Mouse (Mus musculus) lung, embryonic 14.5 days (tissue): ENCODE results near the gene Ptpn20. TPM values are rescaled to one million over a fixed set of nuclear protein-coding genes. Genes with fewer than 3 reads are reported as not detected.

Experiments used
- ATAC-seq: fragments of 200-750 bp; cut with Nextera tagmentation; 2 replicates; pipeline ENCODE4 v1.8.0; 2017; ENCODE audit warnings: mild to moderate bottlenecking, moderate TSS enrichment, moderate library complexity; ENCODE audit not compliant: insufficient read depth
- DNase-seq: peaks from one replicate; pipeline ENCODE4 v3.0.0-alpha.2; 2015
- H3K27ac ChIP-seq: fragments of 300-500 bp; sonication (generic); 2 replicates; pipeline ENCODE4 v1.5.1; 2014; ENCODE audit warnings: low read depth, mild to moderate bottlenecking, moderate library complexity
- H3K27me3 ChIP-seq: fragments of 300-500 bp; sonication (generic); 2 replicates; pipeline ENCODE4 v1.6.1; 2014; ENCODE audit warnings: low read length, control low read depth; ENCODE audit not compliant: insufficient read depth
- H3K36me3 ChIP-seq: fragments of 300-500 bp; sonication (generic); 2 replicates; pipeline ENCODE4 v1.6.1; 2014; ENCODE audit warnings: control low read depth; ENCODE audit not compliant: insufficient read depth
- H3K4me1 ChIP-seq: fragments of 300-500 bp; sonication (generic); 2 replicates; pipeline ENCODE4 v1.6.1; 2014; ENCODE audit warnings: antibody characterized with exemption, control low read depth; ENCODE audit not compliant: insufficient read depth
- H3K4me2 ChIP-seq: fragments of 300-500 bp; sonication (generic); 2 replicates; pipeline ENCODE4 v1.6.1; 2014; ENCODE audit warnings: mild to moderate bottlenecking
- H3K4me3 ChIP-seq: fragments of 300-500 bp; sonication (generic); 2 replicates; pipeline ENCODE4 v1.5.1; 2014; ENCODE audit warnings: low read depth, low read length
- H3K9ac ChIP-seq: fragments of 300-500 bp; sonication (generic); 2 replicates; pipeline ENCODE4 v1.6.1; 2014
- H3K9me3 ChIP-seq: fragments of 300-500 bp; sonication (generic); 2 replicates; pipeline ENCODE4 v1.6.1; 2016; ENCODE audit warnings: low read depth, low read length, control low read depth
- CTCF ChIP-seq: IDR thresholded peaks from 2 replicates; pipeline ENCODE4 v1.5.1; 2016; ENCODE audit warnings: antibody characterized with exemption, low read depth
- WGBS: fragments of 180-500 bp; shearing (Covaris S2); extraction: QIAGEN DNeasy Blood & Tissue Kit; methylation state at CpG from one replicate; pipeline ENCODE4 v1.1.7; 2014; 5-methylcytosine and 5-hydroxymethylcytosine counted together
- polyA plus RNA-seq: library from polyadenylated mRNA; unstranded; fragments of >200 nt; fragmentation: Nextera tagmentation; extraction: Ambion mirVana; gene quantifications from 2 replicates; pipeline ENCODE4 v1.2.1, GENCODE M21; 2014

Ptpn20 gene
- polyA plus RNA-seq, 1 experiment from 2014 or later: 0.09 TPM

DNA sequence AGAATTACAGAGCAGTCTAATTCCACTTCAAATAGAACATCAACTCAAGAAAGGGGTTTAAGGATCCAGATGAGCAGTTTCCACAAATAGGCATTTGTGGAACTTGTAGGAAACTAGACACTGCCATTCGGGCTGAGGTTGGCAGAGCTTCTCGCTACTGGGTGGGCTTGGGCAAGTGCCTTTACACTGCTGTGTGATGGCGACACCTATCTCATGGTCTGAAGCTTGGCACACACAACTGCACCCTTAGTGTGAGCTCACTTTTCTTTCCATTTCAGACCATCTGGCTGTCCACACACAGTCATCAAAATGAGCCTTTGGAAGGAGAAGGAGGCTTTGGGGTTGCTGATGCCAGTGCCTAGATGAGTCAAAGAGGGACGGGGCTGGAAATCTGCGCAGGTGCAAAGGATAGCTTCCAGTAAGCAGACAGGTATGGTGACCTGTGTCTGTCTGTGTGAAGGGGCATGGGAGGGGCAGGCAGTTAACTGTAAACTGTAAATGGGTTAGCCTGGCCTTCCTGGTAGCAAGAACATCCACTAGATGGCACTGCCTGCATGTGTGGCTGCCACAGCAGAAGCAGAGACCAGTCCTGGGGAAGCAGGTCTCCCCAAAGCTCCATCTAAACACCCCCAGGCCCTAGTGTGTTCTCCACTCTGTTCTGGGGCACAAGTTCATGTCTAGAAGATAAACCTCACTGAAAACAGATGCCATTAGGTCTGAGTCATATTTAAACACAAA, 84.5 kb downstream of the Ptpn20 start:
- DNase-seq (peak; percentile 75), ATAC-seq (no peak)
- Histone ChIP-seq H3K36me3 (no peaks in the 10 kb centered on the region), H3K9me3 (no peaks in the 10 kb centered on the region; the same call in 1 of the 2 replicates), H3K4me3 (no peak overlapping the region), H3K27ac (no peak overlapping the region), H3K4me2 (no peak overlapping the region), H3K4me1 (no peaks in the 10 kb centered on the region), H3K9ac (no peak overlapping the region), H3K27me3 (no peaks in the 10 kb centered on the region)
- WGBS: 78% methylated on average over 5 of the region's 5 CpGs
- peak; percentile 86 for TF ChIP-seq CTCF

DNA sequence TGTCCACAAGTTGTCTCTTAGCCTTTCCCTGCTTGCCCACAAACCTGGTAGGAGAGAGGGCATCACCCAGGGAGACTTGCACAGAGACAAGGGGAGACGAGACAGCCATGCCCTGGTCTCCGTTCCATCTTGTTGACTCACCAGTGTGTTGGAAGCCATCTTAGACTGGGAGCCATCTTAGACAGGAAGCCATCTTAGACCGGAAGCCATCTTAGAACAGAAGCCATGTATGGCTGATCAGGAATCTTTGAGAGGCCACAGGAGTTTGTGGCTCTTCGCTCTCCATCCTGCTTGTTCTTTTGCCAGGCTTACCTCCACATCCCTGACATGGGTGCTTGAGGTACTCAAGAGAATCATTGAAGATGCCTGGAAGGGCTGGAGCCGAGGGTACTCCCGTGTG, 89.0 kb downstream of the Ptpn20 start:
- no peaks in the 10 kb centered on the region for H3K36me3 ChIP-seq
- H3K9ac ChIP-seq: no peak overlapping the region
- H3K4me2 ChIP-seq: no peak overlapping the region
- H3K27ac ChIP-seq: no peak overlapping the region
- no peak for DNase-seq
- H3K9me3 ChIP-seq: no peaks in the 10 kb centered on the region
- H3K4me1 ChIP-seq: no peaks in the 10 kb centered on the region; the same call in 1 of the 2 replicates
- TF ChIP-seq CTCF: no peak
- ATAC-seq: no peak
- H3K4me3 ChIP-seq: no peak overlapping the region
- 88% methylated on average over 6 of the region's 6 CpGs for WGBS
- H3K27me3 ChIP-seq: no peaks in the 10 kb centered on the region

DNA sequence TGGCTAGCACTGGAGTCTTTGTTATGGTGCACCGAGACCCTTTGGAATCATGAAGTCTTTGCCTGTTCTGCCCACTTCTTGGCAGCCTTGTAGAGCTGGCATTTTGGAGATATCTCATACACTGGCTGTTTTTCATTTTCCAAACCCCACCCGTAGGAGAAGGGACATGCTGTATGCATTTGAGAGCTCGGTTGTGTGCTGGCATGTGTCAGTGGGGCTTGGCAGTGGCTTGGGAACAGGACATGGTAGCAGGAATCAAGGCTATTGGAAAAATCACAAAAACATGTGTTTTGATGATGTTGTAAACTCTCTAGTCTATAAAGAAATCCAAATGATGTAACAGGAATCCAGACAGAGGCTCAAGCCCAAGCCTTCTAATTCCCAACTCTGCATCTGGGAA, 89.7 kb downstream of the Ptpn20 start:
- no peak for TF ChIP-seq CTCF
- H3K36me3 ChIP-seq: no peaks in the 10 kb centered on the region
- DNase-seq: no peak
- H3K4me1 ChIP-seq: no peaks in the 10 kb centered on the region; the same call in 1 of the 2 replicates
- H3K9ac ChIP-seq: no peak overlapping the region
- no peak overlapping the region for H3K27ac ChIP-seq
- H3K27me3 ChIP-seq: no peaks in the 10 kb centered on the region
- no peak overlapping the region for H3K4me2 ChIP-seq
- no peak for ATAC-seq
- H3K9me3 ChIP-seq: no peaks in the 10 kb centered on the region
- no peak overlapping the region for H3K4me3 ChIP-seq
- WGBS: 83% methylated on average over 3 of the region's 3 CpGs

DNA sequence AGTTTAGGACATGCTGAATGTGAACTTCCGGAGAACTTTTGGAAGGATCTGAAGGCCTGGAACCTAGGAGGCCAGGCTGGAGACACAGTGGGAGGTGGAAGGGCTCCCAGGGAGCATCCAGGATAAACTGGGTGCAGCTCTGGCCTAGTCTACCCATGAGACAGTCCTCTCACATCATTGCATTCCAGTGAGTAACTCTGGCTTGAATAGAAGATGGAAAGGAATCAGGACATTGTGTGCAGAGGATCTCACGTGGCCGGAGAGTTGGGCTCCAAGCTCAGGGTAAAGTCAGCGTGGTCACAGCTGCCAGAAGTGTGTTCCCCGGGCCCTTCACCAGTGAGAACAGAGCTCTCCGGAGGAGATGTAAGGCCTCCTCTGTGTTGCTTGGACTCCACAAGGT, 91.6 kb downstream of the Ptpn20 start:
- Histone ChIP-seq H3K4me1 (no peaks in the 10 kb centered on the region; the same call in 1 of the 2 replicates), H3K36me3 (no peaks in the 10 kb centered on the region), H3K27ac (no peak overlapping the region), H3K4me3 (no peak overlapping the region), H3K9me3 (no peaks in the 10 kb centered on the region), H3K4me2 (no peak overlapping the region), H3K27me3 (no peaks in the 10 kb centered on the region), H3K9ac (no peak overlapping the region)
- 92% methylated on average over 6 of the region's 6 CpGs for WGBS
- DNase-seq: no peak
- no peak for TF ChIP-seq CTCF
- ATAC-seq: no peak

DNA sequence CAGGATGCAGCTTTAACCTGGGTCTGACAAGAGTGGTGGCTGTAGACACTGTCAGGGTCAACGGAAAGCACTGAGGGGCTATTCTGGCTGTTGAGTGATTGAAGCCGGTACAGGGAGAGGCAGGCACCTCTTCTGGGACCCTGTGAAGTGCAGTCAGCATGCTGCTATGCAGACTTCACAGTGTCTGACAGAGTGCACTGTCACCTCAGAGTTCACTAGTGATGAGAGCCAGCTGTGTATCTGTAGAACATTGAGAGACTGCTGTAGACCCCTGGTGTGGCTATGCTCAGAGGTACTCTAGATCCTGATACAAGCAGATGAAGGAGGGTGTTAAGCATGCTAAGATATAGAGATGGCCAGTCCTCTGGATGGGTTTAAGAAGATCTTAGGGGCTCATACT, 93.8 kb downstream of the Ptpn20 start:
- no peak overlapping the region for H3K27ac ChIP-seq
- H3K9me3 ChIP-seq: no peaks in the 10 kb centered on the region
- no peaks in the 10 kb centered on the region for H3K36me3 ChIP-seq
- no peak overlapping the region for H3K4me3 ChIP-seq
- 39% methylated on average over 2 of the region's 2 CpGs for WGBS
- no peak overlapping the region for H3K4me2 ChIP-seq
- DNase-seq (peak; percentile 53), ATAC-seq (peak; percentile 61)
- peaks cover 8% of the 10 kb centered on the region for H3K4me1 ChIP-seq
- H3K9ac ChIP-seq: no peak overlapping the region
- H3K27me3 ChIP-seq: no peaks in the 10 kb centered on the region
- no peak for TF ChIP-seq CTCF

DNA sequence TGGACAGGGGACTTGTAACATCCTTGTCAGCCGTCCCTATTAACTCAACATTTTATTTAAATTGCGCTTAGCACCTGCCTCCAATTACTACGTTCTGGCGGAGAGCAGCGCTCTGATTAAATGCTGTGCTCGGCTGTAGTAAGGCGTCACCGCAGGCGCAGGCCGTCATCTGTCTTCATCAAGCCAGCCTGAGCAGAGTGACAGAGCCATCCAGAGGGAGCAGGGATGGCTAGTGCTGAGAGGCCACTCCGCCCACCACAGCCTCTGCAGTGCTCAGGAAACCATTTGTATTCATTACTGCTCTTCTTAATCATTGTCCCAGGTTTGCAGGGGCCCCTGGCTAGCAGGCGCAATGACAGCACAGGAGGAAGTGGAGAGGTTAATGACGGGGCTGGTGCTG, 94.7 kb downstream of the Ptpn20 start:
- no peak for TF ChIP-seq CTCF
- H3K4me2 ChIP-seq: no peak overlapping the region
- 22% methylated on average over 13 of the region's 13 CpGs for WGBS
- DNase-seq (peak; percentile 17), ATAC-seq (no peak)
- H3K27ac ChIP-seq: no peak overlapping the region
- peaks cover 8% of the 10 kb centered on the region for H3K4me1 ChIP-seq
- H3K4me3 ChIP-seq: no peak overlapping the region
- no peak overlapping the region for H3K9ac ChIP-seq
- H3K27me3 ChIP-seq: no peaks in the 10 kb centered on the region
- no peaks in the 10 kb centered on the region for H3K9me3 ChIP-seq
- H3K36me3 ChIP-seq: no peaks in the 10 kb centered on the region

DNA sequence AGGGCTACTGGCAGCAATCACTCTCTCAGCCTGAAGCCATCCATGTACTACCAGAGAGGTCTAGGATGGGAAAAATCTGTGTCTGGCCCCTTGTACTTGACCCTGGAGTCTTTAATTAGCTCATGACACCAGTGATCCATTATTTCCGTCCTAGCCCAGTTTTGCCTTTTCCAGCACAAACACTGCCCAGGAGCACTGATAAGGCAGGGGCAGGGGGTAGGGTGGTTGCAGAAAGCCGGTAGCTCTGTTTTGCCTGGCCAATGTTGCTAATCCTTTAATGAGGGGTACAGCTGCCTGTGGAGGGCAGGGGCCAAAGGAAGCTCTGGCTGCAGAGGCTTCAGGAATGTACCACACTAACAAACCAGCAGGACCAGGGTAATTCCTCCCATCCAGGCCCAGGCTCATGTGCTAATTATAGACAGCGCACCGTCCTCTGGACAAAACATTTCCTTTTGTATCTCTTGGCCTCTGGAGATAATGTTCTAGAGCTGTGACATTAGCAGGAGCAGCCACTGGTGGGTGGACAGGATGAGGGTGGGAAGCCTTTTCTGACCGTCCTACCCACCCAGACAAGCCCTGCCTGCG, 98.5 kb downstream of the Ptpn20 start:
- TF ChIP-seq CTCF: no peak
- Histone ChIP-seq H3K4me1 (peaks cover 13% of the 10 kb centered on the region), H3K27ac (no peak overlapping the region), H3K9ac (no peak overlapping the region), H3K4me3 (no peak overlapping the region), H3K27me3 (no peaks in the 10 kb centered on the region), H3K9me3 (no peaks in the 10 kb centered on the region), H3K36me3 (no peaks in the 10 kb centered on the region), H3K4me2 (no peak overlapping the region)
- ATAC-seq (no peak), DNase-seq (peak; percentile 26)
- WGBS: 35% methylated on average over 6 of the region's 6 CpGs
